Mouse (Mus musculus): Measurements from ENCODE around the gene P2ry12. TPM values are rescaled to one million over a fixed set of nuclear protein-coding genes. Genes with fewer than 3 reads are reported as not detected.

The P2ry12 gene
- 4.6 TPM for polyA plus RNA-seq (2014; fragmentation: Illumina TruSeq; extraction: RNeasy Lipid Tissue Mini Kit (QIAGEN cat#74804); ENCODE audit: low read depth, low replicate concordance)

DNA sequence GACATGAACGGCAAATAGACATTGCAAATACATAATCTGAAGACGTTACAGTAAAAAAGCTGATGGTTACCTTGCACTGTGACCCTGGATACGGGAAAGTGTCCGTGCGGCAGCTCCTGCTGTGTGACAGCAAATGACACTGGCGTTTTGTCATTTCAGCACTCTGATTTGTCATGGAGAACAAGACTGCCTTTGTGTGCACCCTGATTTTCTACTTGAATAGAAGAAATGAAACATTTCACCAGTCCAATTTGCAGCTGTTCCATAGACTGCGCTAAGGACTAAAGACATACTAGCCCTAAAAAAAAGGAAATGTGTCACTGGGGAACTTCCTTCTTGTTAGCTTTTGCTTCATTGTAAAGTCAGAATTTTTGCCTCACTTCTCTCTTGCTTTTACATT, at the start of gene P2ry12:
Gene P2ry12 (minus strand): TSS at position 168 of the 400 bp plus-strand sequence.

DNA sequence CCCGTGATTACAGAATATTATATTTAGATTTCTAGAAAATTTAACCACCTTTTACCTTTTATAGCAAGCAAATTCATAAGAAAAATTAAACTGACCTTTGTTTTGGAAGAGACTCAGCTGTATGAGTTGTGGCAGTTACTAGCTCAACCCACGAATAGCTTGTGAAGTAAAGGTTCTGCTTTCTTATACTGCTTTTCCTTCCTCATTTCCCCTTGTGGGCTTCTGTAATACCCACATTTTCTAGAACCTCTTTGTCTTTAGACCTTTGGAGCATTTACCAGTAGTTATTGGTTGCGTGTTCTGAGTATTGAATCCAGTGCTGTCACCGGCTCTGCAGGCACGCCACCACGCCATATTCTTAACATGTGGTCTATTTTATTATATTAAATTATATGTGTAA, 51.9 kb downstream of the P2ry12 start, which contains the start of gene P2ry13:
Gene P2ry13 (minus strand): TSS at position 156 of the 400 bp plus-strand sequence.

DNA sequence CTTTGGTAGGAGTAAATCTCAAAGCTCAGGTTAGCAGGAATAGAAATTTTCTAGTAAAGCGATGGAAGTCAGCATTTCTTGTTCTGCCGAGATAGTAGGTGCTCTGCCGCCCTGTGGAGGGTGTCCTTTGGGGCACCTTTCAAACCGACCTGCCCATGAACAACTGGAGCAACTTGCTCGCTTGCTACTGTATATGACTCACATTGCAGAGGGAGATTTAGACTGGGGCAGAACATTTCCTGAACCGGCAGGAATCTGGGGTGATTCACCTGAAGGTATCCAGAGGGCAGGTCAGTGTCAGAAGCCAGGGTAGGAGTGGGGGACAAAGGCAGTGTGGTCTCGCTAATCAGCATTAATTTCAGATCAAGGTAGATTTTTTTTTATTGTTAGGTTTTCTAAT, 67.7 kb downstream of the P2ry12 start, which contains the start of gene Gpr87:
Gene Gpr87 (minus strand): TSS at position 167 of the 400 bp plus-strand sequence.

Other genes with a start within 250 kb of the P2ry12 start
- 0.40 TPM for gene Gpr171, start 161.1 kb downstream of the P2ry12 start, polyA plus RNA-seq (2014; fragmentation: Illumina TruSeq; extraction: RNeasy Lipid Tissue Mini Kit (QIAGEN cat#74804); ENCODE audit: low read depth, low replicate concordance)
- gene P2ry14, start 109.3 kb downstream of the P2ry12 start, polyA plus RNA-seq (2014; fragmentation: Illumina TruSeq; extraction: RNeasy Lipid Tissue Mini Kit (QIAGEN cat#74804); ENCODE audit: low read depth, low replicate concordance): 3.1 TPM
- 0.34 TPM for gene Gpr87, start 67.8 kb downstream of the P2ry12 start, polyA plus RNA-seq (2014; fragmentation: Illumina TruSeq; extraction: RNeasy Lipid Tissue Mini Kit (QIAGEN cat#74804); ENCODE audit: low read depth, low replicate concordance)
- 2.0 TPM for gene P2ry13, start 52.0 kb downstream of the P2ry12 start, polyA plus RNA-seq (2014; fragmentation: Illumina TruSeq; extraction: RNeasy Lipid Tissue Mini Kit (QIAGEN cat#74804); ENCODE audit: low read depth, low replicate concordance)
- gene Igsf10, start 81.5 kb upstream of the P2ry12 start, polyA plus RNA-seq (2014; fragmentation: Illumina TruSeq; extraction: RNeasy Lipid Tissue Mini Kit (QIAGEN cat#74804); ENCODE audit: low read depth, low replicate concordance): 3.9 TPM